In genomic region chr3:27938381-27939323, GRCm38 (mm10) we compare ENCODE assay signal across 8 mouse cellular contexts. TPM values are rescaled to one million over a fixed set of nuclear protein-coding genes. Genes with fewer than 3 reads are reported as not detected.
DNase-seq lines count a peak whose midpoint lies in the region; ATAC-seq and TF ChIP-seq lines count a peak whose summit lies in the region.

TSS of gene Pld1 (plus strand) at chr3:27938695.

- peak within 1 kb of the TSS; percentile 83 for H3K27ac ChIP-seq in hindbrain, embryonic 10.5 days
- peak within 1 kb of the TSS; percentile 90 for H3K27ac ChIP-seq in lung, embryonic 16.5 days (ENCODE audit: low read length)
- H3K27ac ChIP-seq in olfactory bulb, adult 2 months (ENCODE audit: insufficient read depth, low read depth, low read length): peak within 1 kb of the TSS; percentile 30; the same call in 1 of the 2 replicates

- no peak for TF ChIP-seq CTCF in Patski (IDR thresholded peaks at IDR 0.05)
- TF ChIP-seq CTCF in olfactory bulb, adult 2 months (IDR thresholded peaks at IDR 0.05; ENCODE audit: insufficient read depth, low read depth, low read length): no peak

- peak within 1 kb of the TSS; percentile 79 for H3K9ac ChIP-seq in lung, embryonic 16.5 days (ENCODE audit: low read length)

- peak; percentile 98 for ATAC-seq in Patski
- ATAC-seq in lung, embryonic 16.5 days (ENCODE audit: low read depth): peak; percentile 96

- CTCF ChIA-PET in Patski (lab: Charles Lee): interaction anchor here (1.0 to 1.9 kb wide), 9 partner anchors 11 to 169 kb away, joined by 3 to 8 read pairs (median 4); no protein-coding TSS in a partner anchor

- peaks cover 21% of the 10 kb centered on the region for H3K4me1 ChIP-seq in hindbrain, embryonic 10.5 days (replicated peaks)
- H3K4me1 ChIP-seq in lung, embryonic 16.5 days (replicated peaks; ENCODE audit: control insufficient read depth, insufficient read depth, low read length): peaks cover 14% of the 10 kb centered on the region
- H3K4me1 ChIP-seq in olfactory bulb, adult 2 months (ENCODE audit: control insufficient read depth, insufficient read depth, low read length): peaks cover 16% of the 10 kb centered on the region

- H3K4me2 ChIP-seq in lung, embryonic 16.5 days (ENCODE audit: low read depth, low read length): peak within 1 kb of the TSS; percentile 95

- peak; percentile 62 for DNase-seq in Patski (ENCODE audit: low read depth, low spot score)
- DNase-seq in cerebellum, postnatal 10 days: peak; percentile 38 to 58
- peak; percentile 31 to 38 for DNase-seq in frontal cortex, postnatal 14 days (ENCODE audit: low spot score in 2 of 2)
- DNase-seq in hindbrain, embryonic 10.5 days (ENCODE audit: low spot score): peak; percentile 71
- peak; percentile 82 for DNase-seq in layer of hippocampus, adult 9-11 months
- DNase-seq in urinary bladder, postnatal 14 days (ENCODE audit: low spot score): peak; percentile 86

- TF ChIP-seq POLR2A in olfactory bulb, adult 2 months (IDR thresholded peaks at IDR 0.05; ENCODE audit: insufficient read depth, low read depth, low read length): no peak

- POLR2A ChIA-PET in Patski (lab: Charles Lee): interaction anchor here (0.6 to 1.3 kb wide), 9 partner anchors 11 to 242 kb away, joined by 3 to 5 read pairs (median 4); partner anchors contain the start of gene Fndc3b

- no peaks in the 10 kb centered on the region for H3K27me3 ChIP-seq in Patski
- peaks cover 26% of the 10 kb centered on the region for H3K27me3 ChIP-seq in hindbrain, embryonic 10.5 days (ENCODE audit: insufficient read depth, poor library complexity, severe bottlenecking)
- no peaks in the 10 kb centered on the region for H3K27me3 ChIP-seq in lung, embryonic 16.5 days (ENCODE audit: control insufficient read depth, insufficient read depth, low read depth, low read length)

- H3K9me3 ChIP-seq in hindbrain, embryonic 10.5 days: no peaks in the 10 kb centered on the region
- H3K9me3 ChIP-seq in lung, embryonic 16.5 days (ENCODE audit: control insufficient read depth, low read length): no peaks in the 10 kb centered on the region

- WGBS in hindbrain, embryonic 10.5 days: under 1% methylated on average over 68 of the region's 68 CpGs
- WGBS in lung, embryonic 16.5 days: under 1% methylated on average over 51 of the region's 68 CpGs
- WGBS in olfactory bulb, adult 2 months: 1% methylated on average over 68 of the region's 68 CpGs

- H3K4me3 ChIP-seq in hindbrain, embryonic 10.5 days: peak within 1 kb of the TSS; percentile 64
- peak within 1 kb of the TSS; percentile 68 for H3K4me3 ChIP-seq in lung, embryonic 16.5 days (ENCODE audit: low read length)
- peak within 1 kb of the TSS; percentile 50 for H3K4me3 ChIP-seq in olfactory bulb, adult 2 months (ENCODE audit: insufficient read depth, low read depth, low read length)

- no peaks in the 10 kb centered on the region for H3K36me3 ChIP-seq in hindbrain, embryonic 10.5 days
- H3K36me3 ChIP-seq in lung, embryonic 16.5 days (ENCODE audit: control insufficient read depth, insufficient read depth, low read length): no peaks in the 10 kb centered on the region

- in situ Hi-C loops in Patski (cut with MboI; ENCODE audit: low pct_unique_long_range_greater_than_20kb): no loop called here

RNA-seq across cellular contexts. Expression of gene Pld1, which starts in this region (rescaled TPM):
- polyA plus RNA-seq in Patski (2021): 16.1 TPM
- 2.8 and 3.2 TPM in 2 replicates for polyA plus RNA-seq in hindbrain, embryonic 10.5 days (2016; fragmentation: Nextera tagmentation; extraction: Ambion mirVana)
- polyA plus RNA-seq in lung, embryonic 16.5 days (2015; fragmentation: Nextera tagmentation; extraction: Ambion mirVana): 11.5 TPM in 2 replicates
- polyA plus RNA-seq in olfactory bulb, adult 2 months (2012; ENCODE audit: insufficient read depth, insufficient read length, low replicate concordance, missing spikeins): not detected in 2 replicates

Comparison
In these comparisons a context has a peak if more than half of its experiments do, and no peak if none do; other contexts are left out.
1. Peak in every context shown above with its lines: DNase-seq, ATAC-seq, H3K4me3 ChIP-seq and H3K27ac ChIP-seq.
2. DNase-seq: peak in every context shown above with its lines; median percentile 86 in urinary bladder, postnatal 14 days; 82 in layer of hippocampus, adult 9-11 months; 71 in hindbrain, embryonic 10.5 days; 62 in Patski; 48 in cerebellum, postnatal 10 days; 34 in frontal cortex, postnatal 14 days.
3. H3K27ac ChIP-seq: peak in every context shown above with its lines; median percentile 90 in lung, embryonic 16.5 days; 83 in hindbrain, embryonic 10.5 days; 30 in olfactory bulb, adult 2 months.